In genomic region chr7:128244410-128245025, GRCm38 (mm10) we compare ENCODE assay signal across 19 mouse cellular contexts. TPM values are rescaled to one million over a fixed set of nuclear protein-coding genes. Genes with fewer than 3 reads are reported as not detected.
DNase-seq lines count a peak whose midpoint lies in the region; ATAC-seq and TF ChIP-seq lines count a peak whose summit lies in the region.
"Had no signal": no experiment of that assay in that cellular context is flagged by ENCODE, and none has a peak within 500 bp of the region (broad histone marks: within the 10 kb centered on the region; RNA-seq: fewer than 3 reads in every experiment).

No protein-coding gene starts in this region.

- H3K27ac ChIP-seq in forebrain, embryonic 12.5 days: no peak overlapping the region
- no peak overlapping the region for H3K27ac ChIP-seq in forebrain, embryonic 16.5 days (ENCODE audit: low read length)
- H3K27ac ChIP-seq in hindbrain, embryonic 10.5 days: peak overlapping the region; percentile 69
- no peak overlapping the region for H3K27ac ChIP-seq in hindbrain, postnatal 0 days
- H3K27ac ChIP-seq in neural tube, embryonic 13.5 days (replicated peaks): no peak overlapping the region
- H3K27ac ChIP-seq in limb, embryonic 11.5 days (replicated peaks; ENCODE audit: low read depth, low read length): 0 out of 2 replicates have a peak overlapping the region, but pooled peaks have one; percentile 30
- H3K27ac ChIP-seq: liver, embryonic 14.5 days; midbrain, embryonic 15.5 days had no signal

- peaks cover 20% of the 10 kb centered on the region for H3K4me1 ChIP-seq in forebrain, embryonic 12.5 days
- peaks cover 14% of the 10 kb centered on the region for H3K4me1 ChIP-seq in forebrain, embryonic 16.5 days (replicated peaks; ENCODE audit: control insufficient read depth, insufficient read depth, low read length)
- peaks cover 65% of the 10 kb centered on the region for H3K4me1 ChIP-seq in hindbrain, embryonic 10.5 days (replicated peaks)
- H3K4me1 ChIP-seq in hindbrain, postnatal 0 days (ENCODE audit: insufficient read depth, low read length): peaks cover 5% of the 10 kb centered on the region; the same call in 1 of the 2 replicates
- peaks cover 35% of the 10 kb centered on the region for H3K4me1 ChIP-seq in neural tube, embryonic 13.5 days (replicated peaks)
- H3K4me1 ChIP-seq in limb, embryonic 11.5 days (ENCODE audit: control insufficient read depth, insufficient read depth, low read length): peaks cover 6% of the 10 kb centered on the region; the same call in 1 of the 2 replicates

- peak overlapping the region; percentile 5; the same call in 1 of the 2 replicates for H3K9ac ChIP-seq in forebrain, embryonic 12.5 days
- H3K9ac ChIP-seq in forebrain, embryonic 16.5 days (replicated peaks; ENCODE audit: low read depth, low read length): no peak overlapping the region
- no peak overlapping the region for H3K9ac ChIP-seq in hindbrain, postnatal 0 days (replicated peaks; ENCODE audit: low read length)
- H3K9ac ChIP-seq in neural tube, embryonic 13.5 days: 0 out of 2 replicates have a peak overlapping the region, but pooled peaks have one; percentile 31
- H3K9ac ChIP-seq in limb, embryonic 11.5 days (ENCODE audit: low read length): no peak overlapping the region
- H3K9ac ChIP-seq: liver, embryonic 14.5 days; midbrain, embryonic 15.5 days had no signal

- ATAC-seq in forebrain, embryonic 12.5 days (ENCODE audit: low FRiP score): no peak
- ATAC-seq in forebrain, embryonic 16.5 days: no peak
- ATAC-seq in hindbrain, postnatal 0 days: no peak
- no peak for ATAC-seq in neural tube, embryonic 13.5 days (ENCODE audit: low read depth)
- no peak for ATAC-seq in limb, embryonic 11.5 days (ENCODE audit: insufficient number of reproducible peaks, low FRiP score, low TSS enrichment, low read depth)
- ATAC-seq: midbrain, embryonic 15.5 days had no signal

- H3K27me3 ChIP-seq in forebrain, embryonic 12.5 days: peaks cover 35% of the 10 kb centered on the region
- no peaks in the 10 kb centered on the region for H3K27me3 ChIP-seq in forebrain, embryonic 16.5 days (replicated peaks; ENCODE audit: control insufficient read depth, insufficient read depth, low read length)
- H3K27me3 ChIP-seq in hindbrain, embryonic 10.5 days (ENCODE audit: insufficient read depth, poor library complexity, severe bottlenecking): peaks cover 22% of the 10 kb centered on the region
- H3K27me3 ChIP-seq in hindbrain, postnatal 0 days (ENCODE audit: insufficient read depth, low read length): no peaks in the 10 kb centered on the region
- no peaks in the 10 kb centered on the region for H3K27me3 ChIP-seq in neural tube, embryonic 13.5 days
- H3K27me3 ChIP-seq in limb, embryonic 11.5 days (ENCODE audit: control insufficient read depth, insufficient read depth, low read length): no peaks in the 10 kb centered on the region
- H3K27me3 ChIP-seq: midbrain, embryonic 15.5 days had no signal

- no peak overlapping the region for H3K4me3 ChIP-seq in forebrain, embryonic 12.5 days (replicated peaks)
- H3K4me3 ChIP-seq in forebrain, embryonic 16.5 days (replicated peaks; ENCODE audit: low read length): no peak overlapping the region
- no peak overlapping the region for H3K4me3 ChIP-seq in hindbrain, embryonic 10.5 days
- no peak overlapping the region for H3K4me3 ChIP-seq in hindbrain, postnatal 0 days (ENCODE audit: low read length)
- H3K4me3 ChIP-seq in neural tube, embryonic 13.5 days: no peak overlapping the region
- H3K4me3 ChIP-seq in limb, embryonic 11.5 days (ENCODE audit: low read depth, low read length): no peak overlapping the region
- H3K4me3 ChIP-seq: midbrain, embryonic 15.5 days had no signal

- 88% methylated on average over 18 of the region's 18 CpGs for WGBS in forebrain, embryonic 12.5 days
- WGBS in forebrain, embryonic 16.5 days: 84% methylated on average over 18 of the region's 18 CpGs
- WGBS in hindbrain, embryonic 10.5 days: 83% methylated on average over 18 of the region's 18 CpGs
- 84% methylated on average over 18 of the region's 18 CpGs for WGBS in hindbrain, postnatal 0 days
- 85% methylated on average over 18 of the region's 18 CpGs for WGBS in neural tube, embryonic 13.5 days
- 88% methylated on average over 18 of the region's 18 CpGs for WGBS in limb, embryonic 11.5 days

- no peak for TF ChIP-seq CTCF in hindbrain, postnatal 0 days (IDR thresholded peaks at IDR 0.05; ENCODE audit: low read depth)

- H3K36me3 ChIP-seq in forebrain, embryonic 12.5 days (replicated peaks): peaks cover 48% of the 10 kb centered on the region
- no peaks in the 10 kb centered on the region for H3K36me3 ChIP-seq in forebrain, embryonic 16.5 days (ENCODE audit: control insufficient read depth, insufficient read depth)
- H3K36me3 ChIP-seq in hindbrain, embryonic 10.5 days: peaks cover 55% of the 10 kb centered on the region
- H3K36me3 ChIP-seq in hindbrain, postnatal 0 days (ENCODE audit: insufficient read depth, low read length): peaks cover 41% of the 10 kb centered on the region
- H3K36me3 ChIP-seq in neural tube, embryonic 13.5 days: peaks cover 48% of the 10 kb centered on the region
- peaks cover 16% of the 10 kb centered on the region for H3K36me3 ChIP-seq in limb, embryonic 11.5 days (ENCODE audit: control insufficient read depth, insufficient read depth, low read length)

- DNase-seq in hindbrain, embryonic 10.5 days (ENCODE audit: low spot score): no peak
- DNase-seq in hindbrain, postnatal 0 days (ENCODE audit: low spot score): no peak
- DNase-seq in neural tube, embryonic 10.5 days (ENCODE audit: extremely low spot score, low spot score): no peak
- DNase-seq in limb, embryonic 11.5 days (ENCODE audit: low spot score): no peak
- DNase-seq in embryo, embryonic 10.5 days (ENCODE audit: low spot score): no peak
- DNase-seq: adrenal gland, postnatal 10 days; B cell, adult 2 months; cerebellum, adult 2 months; embryo, embryonic 11 days; kidney, adult 2 months; right cerebral cortex, postnatal 25 days had no signal

- H3K4me2 ChIP-seq in forebrain, embryonic 12.5 days: no peak overlapping the region
- H3K4me2 ChIP-seq in forebrain, embryonic 16.5 days (ENCODE audit: low read length): no peak overlapping the region
- H3K4me2 ChIP-seq in hindbrain, postnatal 0 days (ENCODE audit: low read depth, low read length): no peak overlapping the region
- no peak overlapping the region for H3K4me2 ChIP-seq in neural tube, embryonic 13.5 days
- H3K4me2 ChIP-seq in limb, embryonic 11.5 days (ENCODE audit: low read depth, severe bottlenecking): no peak overlapping the region
- H3K4me2 ChIP-seq: midbrain, embryonic 15.5 days had no signal

- H3K9me3 ChIP-seq in forebrain, embryonic 12.5 days: no peaks in the 10 kb centered on the region
- H3K9me3 ChIP-seq in forebrain, embryonic 16.5 days (ENCODE audit: control insufficient read depth, low read length): no peaks in the 10 kb centered on the region
- no peaks in the 10 kb centered on the region for H3K9me3 ChIP-seq in hindbrain, embryonic 10.5 days
- no peaks in the 10 kb centered on the region for H3K9me3 ChIP-seq in hindbrain, postnatal 0 days (ENCODE audit: low read length)
- no peaks in the 10 kb centered on the region for H3K9me3 ChIP-seq in neural tube, embryonic 13.5 days
- H3K9me3 ChIP-seq in limb, embryonic 11.5 days (ENCODE audit: control insufficient read depth, low read length): no peaks in the 10 kb centered on the region
- H3K9me3 ChIP-seq: midbrain, embryonic 15.5 days had no signal

RNA-seq across cellular contexts. Expression of gene Tgfb1i1, which starts 2.1 kb away (rescaled TPM):
- 24.0 and 27.7 TPM in 2 replicates for polyA plus RNA-seq in forebrain, embryonic 12.5 days (2016; fragmentation: Nextera tagmentation; extraction: Ambion mirVana)
- 15.0 and 16.8 TPM in 2 replicates for polyA plus RNA-seq in forebrain, embryonic 16.5 days (2015; fragmentation: Nextera tagmentation; extraction: Ambion mirVana)
- 37.9 and 50.9 TPM in 2 replicates for polyA plus RNA-seq in hindbrain, embryonic 10.5 days (2016; fragmentation: Nextera tagmentation; extraction: Ambion mirVana)
- 19.8 and 20.6 TPM in 2 replicates for total RNA-seq in hindbrain, postnatal 0 days (2014; rRNA removed)
- 22.7 and 23.3 TPM in 2 replicates for polyA plus RNA-seq in hindbrain, postnatal 0 days (2015; fragmentation: Nextera tagmentation; extraction: Ambion mirVana)
- polyA plus RNA-seq in neural tube, embryonic 13.5 days (2015; fragmentation: Nextera tagmentation; extraction: Ambion mirVana): 33.4 and 37.0 TPM in 2 replicates
- 14.3 and 15.6 TPM in 2 replicates for polyA plus RNA-seq in limb, embryonic 11.5 days (2014; fragmentation: Nextera tagmentation; extraction: Ambion mirVana)

RNA-seq across cellular contexts. Expression of gene 9130023H24Rik, which starts 6.7 kb away (rescaled TPM):
- 11.7 and 12.0 TPM in 2 replicates for polyA plus RNA-seq in forebrain, embryonic 12.5 days (2016; fragmentation: Nextera tagmentation; extraction: Ambion mirVana)
- polyA plus RNA-seq in forebrain, embryonic 16.5 days (2015; fragmentation: Nextera tagmentation; extraction: Ambion mirVana): 9.1 and 9.9 TPM in 2 replicates
- 10.2 and 13.5 TPM in 2 replicates for polyA plus RNA-seq in hindbrain, embryonic 10.5 days (2016; fragmentation: Nextera tagmentation; extraction: Ambion mirVana)
- total RNA-seq in hindbrain, postnatal 0 days (2014; rRNA removed): 5.6 and 7.5 TPM in 2 replicates
- polyA plus RNA-seq in hindbrain, postnatal 0 days (2015; fragmentation: Nextera tagmentation; extraction: Ambion mirVana): 4.3 and 5.1 TPM in 2 replicates
- polyA plus RNA-seq in neural tube, embryonic 13.5 days (2015; fragmentation: Nextera tagmentation; extraction: Ambion mirVana): 9.4 and 9.8 TPM in 2 replicates
- polyA plus RNA-seq in limb, embryonic 11.5 days (2014; fragmentation: Nextera tagmentation; extraction: Ambion mirVana): 10.2 and 11.4 TPM in 2 replicates

RNA-seq across cellular contexts. Expression of gene Armc5, which starts 7.4 kb away (rescaled TPM):
- polyA plus RNA-seq in forebrain, embryonic 12.5 days (2016; fragmentation: Nextera tagmentation; extraction: Ambion mirVana): 14.0 and 15.4 TPM in 2 replicates
- polyA plus RNA-seq in forebrain, embryonic 16.5 days (2015; fragmentation: Nextera tagmentation; extraction: Ambion mirVana): 10.4 and 11.2 TPM in 2 replicates
- polyA plus RNA-seq in hindbrain, embryonic 10.5 days (2016; fragmentation: Nextera tagmentation; extraction: Ambion mirVana): 16.7 and 19.6 TPM in 2 replicates
- total RNA-seq in hindbrain, postnatal 0 days (2014; rRNA removed): 21.1 and 27.6 TPM in 2 replicates
- polyA plus RNA-seq in hindbrain, postnatal 0 days (2015; fragmentation: Nextera tagmentation; extraction: Ambion mirVana): 15.2 and 16.4 TPM in 2 replicates
- 12.7 and 14.6 TPM in 2 replicates for polyA plus RNA-seq in neural tube, embryonic 13.5 days (2015; fragmentation: Nextera tagmentation; extraction: Ambion mirVana)
- polyA plus RNA-seq in limb, embryonic 11.5 days (2014; fragmentation: Nextera tagmentation; extraction: Ambion mirVana): 9.7 and 10.0 TPM in 2 replicates

RNA-seq across cellular contexts. Expression of gene Slc5a2, which starts 20.9 kb away (rescaled TPM):
- polyA plus RNA-seq in forebrain, embryonic 12.5 days (2016; fragmentation: Nextera tagmentation; extraction: Ambion mirVana): not detected in 2 replicates
- polyA plus RNA-seq in forebrain, embryonic 16.5 days (2015; fragmentation: Nextera tagmentation; extraction: Ambion mirVana): not detected in 2 replicates
- polyA plus RNA-seq in hindbrain, embryonic 10.5 days (2016; fragmentation: Nextera tagmentation; extraction: Ambion mirVana): 0.29 TPM in 1 of 2 replicates, not detected in the other
- total RNA-seq in hindbrain, postnatal 0 days (2014; rRNA removed): not detected in 2 replicates
- 0.38 and 0.42 TPM in 2 replicates for polyA plus RNA-seq in hindbrain, postnatal 0 days (2015; fragmentation: Nextera tagmentation; extraction: Ambion mirVana)
- not detected in 2 replicates for polyA plus RNA-seq in neural tube, embryonic 13.5 days (2015; fragmentation: Nextera tagmentation; extraction: Ambion mirVana)
- polyA plus RNA-seq in limb, embryonic 11.5 days (2014; fragmentation: Nextera tagmentation; extraction: Ambion mirVana): not detected in 2 replicates
- total RNA-seq: granulocyte monocyte progenitor cell, adult 5-6 weeks; layer of hippocampus, postnatal 10 days; left cerebral cortex, postnatal 14 days had no signal

RNA-seq across cellular contexts. Expression of gene Cox6a2, which starts 38.3 kb away (rescaled TPM):
- polyA plus RNA-seq in forebrain, embryonic 12.5 days (2016; fragmentation: Nextera tagmentation; extraction: Ambion mirVana): 0.29 TPM in 1 of 2 replicates, not detected in the other
- polyA plus RNA-seq in forebrain, embryonic 16.5 days (2015; fragmentation: Nextera tagmentation; extraction: Ambion mirVana): 0.39 TPM in 1 of 2 replicates, not detected in the other
- polyA plus RNA-seq in hindbrain, embryonic 10.5 days (2016; fragmentation: Nextera tagmentation; extraction: Ambion mirVana): 0.25 TPM in 1 of 2 replicates, not detected in the other
- total RNA-seq in hindbrain, postnatal 0 days (2014; rRNA removed): not detected in 2 replicates
- polyA plus RNA-seq in hindbrain, postnatal 0 days (2015; fragmentation: Nextera tagmentation; extraction: Ambion mirVana): 0.83 and 0.93 TPM in 2 replicates
- polyA plus RNA-seq in neural tube, embryonic 13.5 days (2015; fragmentation: Nextera tagmentation; extraction: Ambion mirVana): 2.1 and 3.8 TPM in 2 replicates
- polyA plus RNA-seq in limb, embryonic 11.5 days (2014; fragmentation: Nextera tagmentation; extraction: Ambion mirVana): 0.70 and 0.92 TPM in 2 replicates
- polyA plus RNA-seq: midbrain, embryonic 15.5 days had no signal

Comparison
In these comparisons a context has a peak if more than half of its experiments do, and no peak if none do; other contexts are left out.
1. H3K27ac ChIP-seq: peak in hindbrain, embryonic 10.5 days (single experiment) and limb, embryonic 11.5 days (single experiment); none in forebrain, embryonic 12.5 days (single experiment), forebrain, embryonic 16.5 days (single experiment), hindbrain, postnatal 0 days (single experiment) and neural tube, embryonic 13.5 days (single experiment).
2. H3K9ac ChIP-seq: peak in forebrain, embryonic 12.5 days (single experiment) and neural tube, embryonic 13.5 days (single experiment); none in forebrain, embryonic 16.5 days (single experiment), hindbrain, postnatal 0 days (single experiment) and limb, embryonic 11.5 days (single experiment).